Mouse (Mus musculus) retina, postnatal 7 days (tissue): ENCODE results near the gene Zic1.

Experiments
- DNase-seq: peaks from one replicate; pipeline ENCODE4 v3.0.0-alpha.2; 2012; ENCODE audit warnings: low read depth, low spot score

The Zic1 gene

GRCm38 (mm10) chr9:91384693-91385560 lies 19.3 kb upstream of the Zic1 start:
- DNase-seq: no peak

DNA sequence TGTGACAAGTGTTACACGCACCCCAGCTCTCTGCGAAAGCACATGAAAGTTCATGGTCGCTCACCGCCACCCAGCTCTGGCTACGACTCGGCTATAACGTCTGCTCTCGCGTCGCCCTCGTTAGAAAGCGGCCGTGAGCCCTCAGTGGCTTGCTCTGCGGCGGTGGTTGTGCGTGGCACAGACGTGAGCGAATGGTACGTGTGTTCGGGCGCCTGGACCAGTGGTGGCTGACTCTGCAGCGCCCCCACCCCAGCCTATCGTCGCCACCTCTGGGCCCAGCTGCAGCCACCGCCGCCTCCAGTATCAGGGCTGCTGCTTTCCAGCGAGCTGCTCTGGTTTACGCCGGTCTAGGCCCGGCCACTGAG lies 18.5 kb upstream of the Zic1 start:
- DNase-seq: no peak

- DNase-seq: no peak
These were observed 18.0 kb upstream of the Zic1 start for GRCm38 (mm10) chr9:91383441-91384135.

DNA sequence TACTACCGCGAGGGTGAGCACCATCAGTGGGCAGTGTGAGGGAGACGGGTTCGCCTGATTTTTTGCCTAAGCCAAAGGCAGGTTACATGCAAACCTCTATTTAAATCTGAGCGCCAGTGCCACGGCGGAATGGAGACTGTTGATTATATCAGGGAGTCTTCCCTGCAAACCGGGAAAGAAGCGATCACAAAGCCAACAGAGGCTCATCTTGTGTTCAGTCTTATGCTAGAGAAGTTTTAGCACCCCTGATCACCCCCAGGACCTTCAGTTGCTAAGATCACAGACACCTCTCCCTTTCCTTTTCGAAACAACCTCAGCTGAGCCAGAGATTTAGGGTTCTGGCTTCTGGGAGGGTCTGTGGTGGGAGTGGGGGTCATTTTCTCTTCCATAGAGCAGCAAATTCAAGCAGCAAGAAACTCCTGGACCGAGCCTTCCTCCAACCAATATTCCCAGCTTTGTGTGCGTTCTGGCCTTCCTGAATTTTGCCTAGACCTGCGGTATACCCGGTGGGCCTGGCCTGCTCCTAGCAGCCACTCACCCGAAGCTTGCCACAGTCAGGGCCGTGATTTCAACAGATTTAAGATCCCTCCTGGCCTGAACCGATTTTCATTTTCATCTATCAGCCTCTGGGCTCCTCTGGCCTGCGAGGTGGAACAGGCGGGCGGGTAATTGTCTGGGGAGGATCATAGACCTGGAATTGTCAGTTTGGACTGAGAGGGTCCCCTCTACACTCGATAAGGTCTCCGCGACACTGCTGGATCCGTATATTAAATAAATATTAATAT lies 17.1 kb upstream of the Zic1 start:
- DNase-seq: no peak

DNA sequence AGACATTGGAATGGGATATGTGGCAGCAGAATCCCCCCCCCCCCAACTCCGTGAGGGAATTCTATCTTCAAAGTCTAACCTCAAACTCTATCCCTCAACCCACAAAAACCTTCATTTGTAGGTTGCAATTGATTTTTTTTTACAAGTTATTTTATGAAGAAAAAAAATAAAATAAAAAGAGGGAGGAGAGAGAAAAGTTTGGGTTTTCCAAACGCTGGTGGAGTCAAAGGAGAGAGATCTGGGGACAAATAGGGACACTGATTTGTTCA lies 16.4 kb upstream of the Zic1 start:
- no peak for DNase-seq

GRCm38 (mm10) chr9:91381284-91382110 lies 15.9 kb upstream of the Zic1 start:
- DNase-seq: no peak

- no peak for DNase-seq
These were observed 14.9 kb upstream of the Zic1 start for GRCm38 (mm10) chr9:91380458-91380914.

- no peak for DNase-seq
These were observed 14.3 kb upstream of the Zic1 start for GRCm38 (mm10) chr9:91379781-91380457.

GRCm38 (mm10) chr9:91379300-91379635 lies 13.7 kb upstream of the Zic1 start:
- DNase-seq: no peak

DNA sequence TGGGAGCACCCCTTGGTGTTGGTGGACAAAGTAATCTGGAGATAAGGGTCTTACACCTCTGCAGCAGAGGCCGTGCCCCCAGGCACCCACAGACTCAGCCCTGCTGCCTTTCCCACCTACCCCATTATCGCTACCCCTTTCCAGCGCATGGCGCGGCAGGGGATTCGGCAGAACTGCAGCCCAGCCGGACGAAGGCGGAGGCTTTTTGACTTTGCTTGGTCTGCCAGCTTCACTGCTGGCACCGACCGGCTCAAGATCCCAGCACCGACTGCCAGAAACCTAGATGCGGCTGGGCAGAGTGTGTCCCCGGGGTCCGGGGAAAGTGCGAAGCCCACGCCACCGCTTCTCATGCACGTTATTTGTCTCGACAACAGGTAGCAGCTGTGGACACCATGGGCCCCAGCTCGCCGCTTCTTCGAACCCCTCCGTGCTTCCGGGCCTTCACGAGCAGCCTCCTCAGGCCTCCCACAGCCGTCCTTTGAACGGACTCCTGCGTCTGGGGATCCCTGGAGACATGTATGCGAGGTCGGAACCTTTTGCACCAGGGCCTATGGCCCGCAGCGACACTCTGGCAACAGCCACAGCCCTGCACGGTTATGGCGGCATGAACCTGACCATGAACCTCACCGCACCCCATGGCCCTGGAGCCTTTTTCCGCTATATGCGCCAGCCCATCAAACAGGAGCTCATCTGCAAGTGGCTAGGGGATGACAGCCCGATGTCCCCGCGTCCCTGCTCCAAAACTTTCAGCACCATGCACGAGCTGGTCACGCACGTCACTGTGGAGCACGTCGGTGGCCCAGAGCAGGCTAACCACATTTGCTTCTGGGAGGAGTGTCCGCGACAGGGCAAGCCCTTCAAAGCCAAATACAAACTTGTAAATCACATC lies 13.0 kb upstream of the Zic1 start:
- DNase-seq: no peak

- DNase-seq: no peak
These were observed 12.2 kb upstream of the Zic1 start for GRCm38 (mm10) chr9:91377873-91378150.

DNA sequence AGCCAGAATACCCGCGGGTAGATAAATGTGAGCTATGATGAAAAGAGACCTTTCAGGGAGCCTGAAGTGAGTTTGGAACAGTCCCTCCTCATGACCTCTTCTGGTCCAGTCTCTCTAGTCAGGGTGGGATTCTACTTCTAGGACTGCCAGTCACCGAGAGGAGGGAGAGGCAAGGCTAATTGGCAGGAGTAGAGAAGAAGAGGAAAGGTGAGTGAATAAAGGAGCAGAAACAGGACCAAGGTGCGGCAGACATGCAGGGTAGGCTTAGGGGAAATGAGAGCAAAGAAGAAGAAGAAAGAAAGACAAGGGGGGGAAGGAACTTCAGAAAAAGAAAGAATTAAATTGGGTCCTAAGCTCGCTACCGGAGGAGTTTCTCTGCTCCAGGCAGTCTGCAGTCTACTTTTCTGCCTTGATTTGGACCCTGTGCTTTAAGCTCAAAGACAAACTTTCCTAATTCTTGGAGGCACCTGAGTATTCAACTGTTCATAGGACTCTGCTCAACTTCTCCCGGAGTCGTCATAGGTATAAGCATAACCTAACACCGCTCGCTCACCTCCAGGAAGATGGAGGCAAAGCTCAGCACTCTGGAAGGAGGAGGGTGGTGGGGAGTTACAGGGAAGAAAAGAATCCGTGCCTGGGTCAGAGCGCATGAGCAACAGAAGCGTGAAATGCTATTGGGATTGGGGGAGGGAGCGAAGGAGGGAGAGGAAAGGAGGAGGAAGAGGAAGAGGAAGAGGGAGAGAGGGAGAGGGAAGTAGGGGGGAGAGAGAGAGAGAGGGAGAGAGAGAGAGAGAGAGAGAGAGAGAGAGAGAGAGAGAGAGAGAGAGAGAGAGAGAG lies 11.6 kb upstream of the Zic1 start:
- DNase-seq: no peak

GRCm38 (mm10) chr9:91374665-91375064 lies 9.1 kb upstream of the Zic1 start:
- no peak for DNase-seq

- DNase-seq: no peak
These were observed 8.4 kb upstream of the Zic1 start for GRCm38 (mm10) chr9:91373811-91374575.

DNA sequence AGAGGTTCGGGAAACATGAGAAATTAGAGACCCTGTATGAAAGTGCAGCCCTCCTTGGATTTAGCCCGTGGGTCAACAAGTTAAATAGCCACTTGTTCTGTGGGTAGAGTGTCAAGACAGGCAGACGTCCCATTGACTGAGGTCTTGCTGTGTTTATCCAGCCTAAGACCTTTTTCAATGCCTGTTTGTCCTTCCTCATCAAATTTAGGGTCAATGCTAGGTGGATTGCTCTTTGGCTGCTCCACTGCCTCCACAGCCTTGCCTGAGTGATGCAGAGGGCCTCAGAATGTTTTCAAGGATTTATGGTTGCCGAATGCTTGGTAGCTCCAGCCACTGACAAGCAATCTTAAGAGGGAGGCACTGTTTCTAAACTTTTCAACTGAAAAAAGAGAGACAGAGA lies 6.0 kb upstream of the Zic1 start:
- no peak for DNase-seq

DNA sequence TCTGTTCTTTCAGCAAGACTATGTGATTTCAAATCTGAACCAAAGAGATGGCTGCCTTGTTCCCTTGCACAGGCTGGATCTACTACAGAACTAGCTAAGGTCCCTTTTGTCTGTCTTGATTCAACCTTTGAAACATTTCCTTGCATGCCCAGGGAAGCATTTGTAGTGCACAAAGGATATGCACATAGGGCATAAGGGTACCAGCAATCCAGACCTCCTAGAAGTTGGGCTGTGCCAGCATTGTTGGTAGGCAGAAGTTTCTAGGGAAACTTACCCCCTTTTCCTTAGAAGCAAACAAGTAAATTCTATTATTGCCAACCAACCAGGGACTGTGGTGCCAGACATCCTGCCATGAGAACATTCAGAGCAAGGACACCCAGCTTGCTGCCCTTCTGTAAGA lies 5.4 kb upstream of the Zic1 start:
- no peak for DNase-seq

DNA sequence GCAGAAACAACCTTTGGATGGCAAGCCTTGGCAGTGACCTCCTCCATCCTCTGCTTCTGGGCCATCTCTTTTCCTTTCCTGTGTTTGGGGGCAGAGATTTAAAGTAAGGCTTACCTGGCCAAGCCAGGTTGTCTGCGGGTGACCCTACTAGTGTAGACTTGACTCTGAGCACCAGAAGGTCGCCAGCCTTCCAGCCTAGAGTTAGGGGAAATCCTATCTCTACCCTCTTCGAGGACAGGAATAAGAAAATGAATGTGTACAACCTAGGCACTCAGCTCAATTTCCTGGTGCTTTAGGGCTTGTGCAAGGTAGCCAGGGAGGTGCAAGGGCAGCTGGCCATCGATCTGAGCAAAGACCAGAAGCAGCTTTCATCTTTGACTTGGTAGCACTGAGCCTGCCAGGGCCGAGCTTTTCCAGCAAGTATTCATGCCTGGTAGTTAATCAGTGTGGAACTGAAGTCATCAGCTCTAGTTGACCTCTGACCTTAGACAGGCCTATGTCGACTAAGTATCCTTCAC lies 4.6 kb upstream of the Zic1 start:
- DNase-seq: no peak

DNA sequence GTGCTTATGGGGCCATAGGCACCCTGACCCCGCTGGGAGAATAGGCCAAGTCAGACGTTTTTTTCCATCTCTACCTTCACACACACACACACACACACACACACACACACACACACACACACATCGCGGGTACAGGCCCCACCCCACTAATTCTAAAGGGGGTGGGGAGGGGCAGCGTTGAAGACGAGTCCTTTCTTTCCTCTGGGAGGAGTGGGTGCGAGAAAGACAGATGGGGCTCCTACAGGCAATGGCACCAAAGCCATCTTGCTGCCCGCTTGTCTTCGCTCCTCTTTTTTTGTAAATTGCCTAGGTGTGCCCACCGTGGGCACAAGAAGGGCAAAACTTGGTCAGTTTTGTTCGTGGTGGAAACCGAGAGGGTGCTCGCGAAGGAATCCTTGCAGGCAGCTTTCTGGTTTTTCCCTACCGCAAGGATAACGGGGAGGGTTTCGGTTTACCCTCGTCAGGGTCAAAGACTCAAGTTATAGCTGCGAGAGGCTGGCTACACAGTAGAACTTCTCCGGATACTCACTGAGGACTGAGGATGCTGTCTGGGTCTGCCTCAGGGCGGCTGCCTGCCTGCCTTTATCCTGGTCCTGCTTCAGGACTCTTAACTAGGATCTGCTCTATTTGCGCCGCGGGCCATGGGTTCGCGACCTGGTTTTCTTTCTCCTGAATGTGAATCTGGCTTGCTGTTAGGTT lies 3.8 kb upstream of the Zic1 start:
- DNase-seq: no peak
